Mouse (Mus musculus): ENCODE measurements at regions not wholly inside any gene's neighbourhood (a gene's known extent, or its start where the extent isn't known, plus 50 kb on each side); places are given as distances from the start of the nearest gene placed in this dataset.
"Not testable (repeated sequence)": the region's sequence is repeated elsewhere in the genome, so short reads cannot be mapped to it uniquely, and the experiment has no call there.

- H3K4me3 ChIP-seq (ENCODE audit: low read depth, low read length), result no peak overlapping the region
- ATAC-seq (ENCODE audit: extremely low read depth, insufficient number of reproducible peaks, low FRiP score, poor library complexity, severe bottlenecking) (peak; percentile 66), DNase-seq (ENCODE audit: low spot score) (peak; percentile 39)
- H3K36me3 ChIP-seq (replicated peaks), result no peaks in the 10 kb centered on the region
- H3K4me1 ChIP-seq (ENCODE audit: insufficient read depth, low read depth, low read length), result peaks cover 41% of the 10 kb centered on the region
- TF ChIP-seq POLR2AphosphoS5 (IDR thresholded peaks at IDR 0.05; ENCODE audit: insufficient replicate concordance, low read depth, low read length) (no peak), GATA1 (IDR thresholded peaks at IDR 0.05; ENCODE audit: borderline replicate concordance, low read length) (no peak), TAL1 (conservative IDR thresholded peaks at IDR 0.05; ENCODE audit: low read depth, low read length) (no peak), CTCF (IDR thresholded peaks at IDR 0.05; ENCODE audit: low read depth, low read length) (no peak), GATA2 (IDR thresholded peaks at IDR 0.05; ENCODE audit: borderline replicate concordance, low read depth, low read length) (no peak)
- H3K27me3 ChIP-seq (ENCODE audit: insufficient read depth, low read length), result no peaks in the 10 kb centered on the region
- no peaks in the 10 kb centered on the region for H3K9me3 ChIP-seq (replicated peaks)
These were observed 60.6 kb upstream of the Itm2b start for GRCm38 (mm10) chr14:73445508-73446256.

GRCm38 (mm10) chr14:73444733-73445132 lies 59.6 kb upstream of the Itm2b start:
- H3K4me1 ChIP-seq (ENCODE audit: insufficient read depth, low read depth, low read length), result peaks cover 39% of the 10 kb centered on the region
- TF ChIP-seq GATA2 (IDR thresholded peaks at IDR 0.05; ENCODE audit: borderline replicate concordance, low read depth, low read length) (no peak), POLR2AphosphoS5 (IDR thresholded peaks at IDR 0.05; ENCODE audit: insufficient replicate concordance, low read depth, low read length) (no peak), TAL1 (conservative IDR thresholded peaks at IDR 0.05; ENCODE audit: low read depth, low read length) (no peak), CTCF (IDR thresholded peaks at IDR 0.05; ENCODE audit: low read depth, low read length) (no peak), GATA1 (IDR thresholded peaks at IDR 0.05; ENCODE audit: borderline replicate concordance, low read length) (no peak)
- no peak for ATAC-seq (ENCODE audit: extremely low read depth, insufficient number of reproducible peaks, low FRiP score, poor library complexity, severe bottlenecking)

GRCm38 (mm10) chr14:73441951-73442716 lies 57.0 kb upstream of the Itm2b start:
- peaks cover 38% of the 10 kb centered on the region for H3K4me1 ChIP-seq (ENCODE audit: insufficient read depth, low read depth, low read length)
- no peaks in the 10 kb centered on the region for H3K9me3 ChIP-seq (replicated peaks)
- 0 out of 2 replicates have a peak, but pooled peaks cover 2% of the 10 kb centered on the region for H3K27me3 ChIP-seq (ENCODE audit: insufficient read depth, low read length)
- peak; percentile 39 for DNase-seq (ENCODE audit: low spot score)
- TF ChIP-seq GATA1 (IDR thresholded peaks at IDR 0.05; ENCODE audit: borderline replicate concordance, low read length), result no peak
- no peak for TF ChIP-seq GATA2 (IDR thresholded peaks at IDR 0.05; ENCODE audit: borderline replicate concordance, low read depth, low read length)
- no peak for TF ChIP-seq TAL1 (conservative IDR thresholded peaks at IDR 0.05; ENCODE audit: low read depth, low read length)
- no peak for TF ChIP-seq CTCF (IDR thresholded peaks at IDR 0.05; ENCODE audit: low read depth, low read length)
- no peak for TF ChIP-seq POLR2AphosphoS5 (IDR thresholded peaks at IDR 0.05; ENCODE audit: insufficient replicate concordance, low read depth, low read length)
- no peak overlapping the region for H3K4me3 ChIP-seq (ENCODE audit: low read depth, low read length)
- ATAC-seq (ENCODE audit: extremely low read depth, insufficient number of reproducible peaks, low FRiP score, poor library complexity, severe bottlenecking), result peak; percentile 61
- no peaks in the 10 kb centered on the region for H3K36me3 ChIP-seq (replicated peaks)

More at GRCm38 (mm10) chr14:73444733-73445132, 59.6 kb upstream of the Itm2b start:
- no peaks in the 10 kb centered on the region for H3K27me3 ChIP-seq (ENCODE audit: insufficient read depth, low read length)
- H3K36me3 ChIP-seq (replicated peaks), result no peaks in the 10 kb centered on the region
- no peak for DNase-seq (ENCODE audit: low spot score)
- no peak overlapping the region; the same call in 1 of the 2 replicates for H3K4me3 ChIP-seq (ENCODE audit: low read depth, low read length)
- H3K9me3 ChIP-seq (replicated peaks), result no peaks in the 10 kb centered on the region

GRCm38 (mm10) chr14:73441206-73441950 lies 56.3 kb upstream of the Itm2b start:
- not testable (repeated sequence) for DNase-seq (ENCODE audit: low spot score); H3K9me3 ChIP-seq (replicated peaks); H3K27me3 ChIP-seq (ENCODE audit: insufficient read depth, low read length); H3K36me3 ChIP-seq (replicated peaks); H3K4me3 ChIP-seq (ENCODE audit: low read depth, low read length)
- ATAC-seq (ENCODE audit: extremely low read depth, insufficient number of reproducible peaks, low FRiP score, poor library complexity, severe bottlenecking), result 0 out of 2 replicates have a peak, but pooled peaks have one; percentile 4
- H3K4me1 ChIP-seq (ENCODE audit: insufficient read depth, low read depth, low read length), result peaks cover 33% of the 10 kb centered on the region

GRCm38 (mm10) chr14:73439802-73440309 lies 54.8 kb upstream of the Itm2b start:
- Histone ChIP-seq H3K4me1 (ENCODE audit: insufficient read depth, low read depth, low read length) (peaks cover 20% of the 10 kb centered on the region), H3K27me3 (ENCODE audit: insufficient read depth, low read length) (0 out of 2 replicates have a peak, but pooled peaks cover 4% of the 10 kb centered on the region), H3K4me3 (ENCODE audit: low read depth, low read length) (no peak overlapping the region), H3K36me3 (replicated peaks) (no peaks in the 10 kb centered on the region), H3K9me3 (replicated peaks) (no peaks in the 10 kb centered on the region)
- TF ChIP-seq POLR2AphosphoS5 (IDR thresholded peaks at IDR 0.05; ENCODE audit: insufficient replicate concordance, low read depth, low read length) (no peak), CTCF (IDR thresholded peaks at IDR 0.05; ENCODE audit: low read depth, low read length) (no peak), GATA1 (IDR thresholded peaks at IDR 0.05; ENCODE audit: borderline replicate concordance, low read length) (no peak)
- DNase-seq (ENCODE audit: low spot score), result no peak
- no peak for ATAC-seq (ENCODE audit: extremely low read depth, insufficient number of reproducible peaks, low FRiP score, poor library complexity, severe bottlenecking)

GRCm38 (mm10) chr14:73435839-73436238 lies 50.8 kb upstream of the Itm2b start:
- Histone ChIP-seq H3K36me3 (replicated peaks) (no peaks in the 10 kb centered on the region), H3K4me3 (ENCODE audit: low read depth, low read length) (no peak overlapping the region), H3K27me3 (ENCODE audit: insufficient read depth, low read length) (0 out of 2 replicates have a peak, but pooled peaks cover 4% of the 10 kb centered on the region), H3K9me3 (replicated peaks) (no peaks in the 10 kb centered on the region), H3K4me1 (ENCODE audit: insufficient read depth, low read depth, low read length) (peaks cover 12% of the 10 kb centered on the region)
- TF ChIP-seq POLR2AphosphoS5 (IDR thresholded peaks at IDR 0.05; ENCODE audit: insufficient replicate concordance, low read depth, low read length) (no peak), GATA2 (IDR thresholded peaks at IDR 0.05; ENCODE audit: borderline replicate concordance, low read depth, low read length) (no peak), CTCF (IDR thresholded peaks at IDR 0.05; ENCODE audit: low read depth, low read length) (no peak), TAL1 (conservative IDR thresholded peaks at IDR 0.05; ENCODE audit: low read depth, low read length) (no peak), GATA1 (IDR thresholded peaks at IDR 0.05; ENCODE audit: borderline replicate concordance, low read length) (no peak)
- ATAC-seq (ENCODE audit: extremely low read depth, insufficient number of reproducible peaks, low FRiP score, poor library complexity, severe bottlenecking), result no peak
- DNase-seq (ENCODE audit: low spot score), result no peak
